Mouse (Mus musculus) hindbrain, embryonic 11.5 days (tissue): ENCODE data around the gene Dram1. TPM values are rescaled to one million over a fixed set of nuclear protein-coding genes. Genes with fewer than 3 reads are reported as not detected.

Experiments
- ATAC-seq: fragments of 200-750 bp; cut with Nextera tagmentation; 2 replicates; pipeline ENCODE4 v1.8.0; 2017; ENCODE audit warnings: mild to moderate bottlenecking, moderate TSS enrichment, moderate library complexity; ENCODE audit not compliant: low FRiP score
- DNase-seq: peaks from one replicate; pipeline ENCODE4 v3.0.0-alpha.2; 2015; ENCODE audit warnings: low spot score
- H3K27ac ChIP-seq: fragments of 300-500 bp; sonication (generic); 2 replicates; pipeline ENCODE4 v1.5.1; 2014; ENCODE audit warnings: mild to moderate bottlenecking, low read depth, low read length
- H3K27me3 ChIP-seq: fragments of 300-500 bp; sonication (generic); 2 replicates; pipeline ENCODE4 v1.6.1; 2014; ENCODE audit warnings: mild to moderate bottlenecking, low read length, moderate library complexity, mixed read lengths; ENCODE audit not compliant: control insufficient read depth, insufficient read depth
- H3K36me3 ChIP-seq: fragments of 300-500 bp; sonication (generic); 2 replicates; pipeline ENCODE4 v1.6.1; 2014; ENCODE audit warnings: mild to moderate bottlenecking, low read length, moderate library complexity, mixed read lengths; ENCODE audit not compliant: control insufficient read depth, insufficient read depth
- H3K4me1 ChIP-seq: fragments of 300-500 bp; sonication (generic); replicated peaks from 2 replicates; pipeline ENCODE4 v1.6.1; 2014; ENCODE audit warnings: low read length, mixed read lengths; ENCODE audit not compliant: control insufficient read depth, insufficient read depth
- H3K4me2 ChIP-seq: fragments of 300-500 bp; sonication (generic); replicated peaks from 2 replicates; pipeline ENCODE4 v1.6.1; 2014; ENCODE audit warnings: mild to moderate bottlenecking, low read depth, low read length
- H3K4me3 ChIP-seq: fragments of 300-500 bp; sonication (generic); 2 replicates; pipeline ENCODE4 v1.5.1; 2014; ENCODE audit warnings: low read depth, low read length
- H3K9ac ChIP-seq: fragments of 300-500 bp; sonication (generic); 2 replicates; pipeline ENCODE4 v1.6.1; 2014; ENCODE audit warnings: low read depth, low read length
- H3K9me3 ChIP-seq: fragments of 300-500 bp; sonication (generic); 2 replicates; pipeline ENCODE4 v1.6.1; 2016; ENCODE audit warnings: low read length; ENCODE audit not compliant: control insufficient read depth
- WGBS: fragments of 180-500 bp; shearing (Covaris S2); extraction: QIAGEN DNeasy Blood & Tissue Kit; methylation state at CpG from one replicate; pipeline ENCODE4 v1.1.7; 2014; 5-methylcytosine and 5-hydroxymethylcytosine counted together
- polyA plus RNA-seq: library from polyadenylated mRNA; unstranded; fragments of >200 nt; fragmentation: Nextera tagmentation; extraction: Ambion mirVana; gene quantifications from 2 replicates; pipeline ENCODE4 v1.2.1, GENCODE M21; 2014

Dram1 gene
- polyA plus RNA-seq, 1 experiment from 2014 or later, result 1.0 TPM

DNA sequence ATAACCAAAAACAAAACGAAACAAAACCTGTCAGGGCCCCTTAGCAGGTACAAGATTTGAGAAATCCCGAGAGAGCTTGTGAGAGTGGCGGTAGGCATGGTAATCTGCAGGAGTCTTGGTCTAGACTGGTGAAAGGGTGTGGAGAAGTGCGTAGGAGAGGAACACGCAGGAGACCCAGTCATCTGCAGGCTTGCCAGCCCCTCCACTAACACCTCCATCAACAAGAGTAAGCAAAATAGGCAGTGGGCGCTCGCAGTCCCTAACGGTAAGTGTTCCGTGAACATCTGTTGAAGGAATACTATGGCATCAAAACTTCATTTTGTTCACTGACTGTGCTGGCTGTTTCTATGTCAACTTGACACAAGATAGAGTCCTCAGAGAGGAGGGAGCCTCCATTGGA, 12.6 kb upstream of the Dram1 start:
- ATAC-seq (no peak), DNase-seq (no peak)
- Histone ChIP-seq H3K4me2 (no peak overlapping the region), H3K27me3 (no peaks in the 10 kb centered on the region), H3K4me1 (no peaks in the 10 kb centered on the region), H3K9me3 (no peaks in the 10 kb centered on the region), H3K4me3 (no peak overlapping the region), H3K27ac (no peak overlapping the region), H3K9ac (no peak overlapping the region), H3K36me3 (no peaks in the 10 kb centered on the region)
- WGBS, result 95% methylated on average over 9 of the region's 9 CpGs

DNA sequence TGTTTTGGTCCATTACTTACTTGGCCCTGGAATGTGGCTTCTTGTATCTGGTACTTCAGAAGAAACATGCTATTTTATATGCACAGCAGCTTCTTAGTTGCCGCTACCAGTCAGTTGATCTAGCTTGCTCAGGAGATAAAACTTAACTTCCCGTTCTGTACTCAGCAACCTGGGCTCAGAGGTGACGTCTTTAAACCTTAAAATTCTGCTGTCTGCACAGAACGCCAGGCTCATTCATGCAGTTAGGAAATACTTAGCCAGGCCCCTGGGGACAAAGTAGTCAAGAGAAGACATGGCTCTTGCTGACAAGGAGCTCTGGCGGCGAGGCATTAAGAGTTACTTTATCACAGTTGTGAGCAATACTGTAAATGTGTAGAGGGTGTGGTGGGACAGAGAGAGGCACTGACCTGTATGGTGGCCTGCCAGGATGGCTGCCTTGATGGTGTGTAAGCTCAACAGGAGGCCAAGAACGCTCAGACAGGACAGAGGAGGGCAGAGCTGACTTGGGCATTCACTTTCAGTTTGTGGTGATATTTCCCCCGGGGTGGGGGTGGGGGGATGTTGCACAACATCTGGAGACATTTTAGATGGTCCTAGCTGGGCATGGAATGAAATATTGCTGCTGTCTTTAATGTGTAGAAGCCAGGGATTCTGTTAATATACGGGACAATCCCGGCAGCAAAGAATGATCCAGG, 11.4 kb upstream of the Dram1 start:
- H3K4me1 ChIP-seq, result no peaks in the 10 kb centered on the region
- 63% methylated on average over 10 of the region's 10 CpGs for WGBS
- H3K27ac ChIP-seq, result no peak overlapping the region
- no peaks in the 10 kb centered on the region for H3K9me3 ChIP-seq
- H3K9ac ChIP-seq, result no peak overlapping the region
- no peaks in the 10 kb centered on the region for H3K36me3 ChIP-seq
- no peak overlapping the region for H3K4me2 ChIP-seq
- no peak overlapping the region for H3K4me3 ChIP-seq
- no peak for DNase-seq
- no peaks in the 10 kb centered on the region for H3K27me3 ChIP-seq
- ATAC-seq, result no peak

GRCm38 (mm10) chr10:88389576-88389975, 10.7 kb upstream of the Dram1 start:
- no peak overlapping the region for H3K27ac ChIP-seq
- H3K9me3 ChIP-seq, result no peaks in the 10 kb centered on the region
- DNase-seq (no peak), ATAC-seq (no peak)
- H3K4me1 ChIP-seq, result no peaks in the 10 kb centered on the region
- no peak overlapping the region for H3K4me3 ChIP-seq
- H3K27me3 ChIP-seq, result no peaks in the 10 kb centered on the region
- no peak overlapping the region for H3K4me2 ChIP-seq
- WGBS, result 61% methylated on average over 4 of the region's 4 CpGs
- no peaks in the 10 kb centered on the region for H3K36me3 ChIP-seq
- H3K9ac ChIP-seq, result no peak overlapping the region

- no peaks in the 10 kb centered on the region for H3K9me3 ChIP-seq
- ATAC-seq (no peak), DNase-seq (no peak)
- H3K4me1 ChIP-seq, result no peaks in the 10 kb centered on the region
- WGBS, result 83% methylated on average over 6 of the region's 6 CpGs
- H3K27ac ChIP-seq, result no peak overlapping the region
- no peak overlapping the region for H3K4me2 ChIP-seq
- no peaks in the 10 kb centered on the region for H3K27me3 ChIP-seq
- no peaks in the 10 kb centered on the region for H3K36me3 ChIP-seq
- no peak overlapping the region for H3K4me3 ChIP-seq
- no peak overlapping the region for H3K9ac ChIP-seq
Measured at GRCm38 (mm10) chr10:88386251-88386650, 7.4 kb upstream of the Dram1 start.

- no peaks in the 10 kb centered on the region for H3K27me3 ChIP-seq
- WGBS, result 87% methylated on average over 6 of the region's 6 CpGs
- H3K4me2 ChIP-seq, result no peak overlapping the region
- no peak for DNase-seq
- H3K4me1 ChIP-seq, result no peaks in the 10 kb centered on the region
- H3K9ac ChIP-seq, result no peak overlapping the region
- H3K36me3 ChIP-seq, result no peaks in the 10 kb centered on the region
- H3K9me3 ChIP-seq, result no peaks in the 10 kb centered on the region
- no peak overlapping the region for H3K27ac ChIP-seq
- no peak overlapping the region for H3K4me3 ChIP-seq
- no peak for ATAC-seq
Measured at GRCm38 (mm10) chr10:88385758-88386157, 6.9 kb upstream of the Dram1 start.

DNA sequence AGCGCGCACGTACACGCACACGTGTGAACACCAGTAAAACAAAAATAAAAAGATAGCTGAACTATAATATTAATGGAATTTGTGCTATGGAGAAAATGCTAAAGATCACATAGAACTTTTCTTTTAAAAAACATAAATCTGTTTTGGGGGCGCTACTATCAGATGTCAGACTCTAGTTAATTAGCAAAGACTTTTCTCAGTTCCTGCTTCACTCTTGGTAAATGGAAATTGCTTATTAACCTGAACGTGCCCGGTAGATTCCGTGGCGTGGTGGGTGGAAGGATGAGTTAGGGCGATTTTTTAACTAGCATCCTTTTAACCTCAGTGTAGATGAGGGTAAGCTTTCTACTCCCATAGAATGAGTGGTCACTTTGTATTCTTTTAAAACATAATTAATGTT, 6.4 kb upstream of the Dram1 start:
- Histone ChIP-seq H3K4me1 (no peaks in the 10 kb centered on the region), H3K27me3 (no peaks in the 10 kb centered on the region), H3K4me2 (no peak overlapping the region), H3K27ac (no peak overlapping the region), H3K36me3 (no peaks in the 10 kb centered on the region), H3K9me3 (no peaks in the 10 kb centered on the region), H3K4me3 (no peak overlapping the region), H3K9ac (no peak overlapping the region)
- ATAC-seq (no peak), DNase-seq (no peak)
- 95% methylated on average over 11 of the region's 11 CpGs for WGBS

DNA sequence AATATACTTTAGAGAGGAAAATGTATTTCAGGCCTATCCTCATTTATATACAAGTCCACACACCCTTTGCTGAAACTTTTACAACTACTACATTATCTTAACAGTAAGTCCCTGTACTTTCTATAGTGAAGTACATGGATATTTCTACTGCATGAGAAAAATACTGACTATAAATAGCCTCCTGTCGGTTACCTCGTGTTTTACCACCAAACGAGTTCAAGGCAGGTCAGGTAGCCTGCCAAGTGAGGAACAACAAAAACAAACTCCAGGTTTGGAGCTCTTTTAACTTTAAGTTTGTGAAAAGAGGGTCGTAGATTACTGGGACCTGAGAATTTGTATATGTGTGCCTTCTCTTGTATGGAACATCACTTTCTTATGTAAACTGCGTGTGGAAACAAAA, 5.2 kb upstream of the Dram1 start:
- H3K9ac ChIP-seq, result no peak overlapping the region
- no peak overlapping the region for H3K27ac ChIP-seq
- H3K27me3 ChIP-seq, result no peaks in the 10 kb centered on the region
- DNase-seq, result no peak
- H3K36me3 ChIP-seq, result no peaks in the 10 kb centered on the region
- no peak for ATAC-seq
- no peak overlapping the region for H3K4me3 ChIP-seq
- H3K4me1 ChIP-seq, result no peaks in the 10 kb centered on the region
- WGBS, result 69% methylated on average over 5 of the region's 5 CpGs
- H3K4me2 ChIP-seq, result no peak overlapping the region
- H3K9me3 ChIP-seq, result no peaks in the 10 kb centered on the region

DNA sequence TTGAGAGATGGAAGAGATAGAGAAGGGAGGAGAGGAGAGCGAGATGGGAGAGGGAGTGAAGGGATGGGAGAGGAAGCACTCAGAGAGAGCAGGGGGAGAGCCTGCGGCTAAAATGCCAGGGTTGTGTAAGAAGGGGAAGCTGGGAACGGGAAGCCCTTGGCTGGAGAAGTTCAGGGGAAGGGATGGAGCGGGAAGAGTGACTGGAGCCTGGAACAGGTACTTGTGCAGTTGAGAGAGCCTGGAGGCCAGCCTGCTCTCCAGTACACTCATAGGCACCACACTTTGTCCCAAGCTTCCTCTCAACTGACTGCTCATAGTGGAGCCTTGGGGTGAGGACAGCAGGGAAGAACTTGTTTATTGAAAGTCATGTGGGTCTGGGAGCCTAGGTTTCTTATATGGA, 4.6 kb upstream of the Dram1 start:
- no peaks in the 10 kb centered on the region for H3K36me3 ChIP-seq
- H3K4me3 ChIP-seq, result no peak overlapping the region
- ATAC-seq, result no peak
- no peak overlapping the region for H3K4me2 ChIP-seq
- no peak for DNase-seq
- no peaks in the 10 kb centered on the region for H3K9me3 ChIP-seq
- no peak overlapping the region for H3K27ac ChIP-seq
- H3K27me3 ChIP-seq, result no peaks in the 10 kb centered on the region
- H3K4me1 ChIP-seq, result no peaks in the 10 kb centered on the region
- WGBS, result 85% methylated on average over 4 of the region's 4 CpGs
- no peak overlapping the region for H3K9ac ChIP-seq

DNA sequence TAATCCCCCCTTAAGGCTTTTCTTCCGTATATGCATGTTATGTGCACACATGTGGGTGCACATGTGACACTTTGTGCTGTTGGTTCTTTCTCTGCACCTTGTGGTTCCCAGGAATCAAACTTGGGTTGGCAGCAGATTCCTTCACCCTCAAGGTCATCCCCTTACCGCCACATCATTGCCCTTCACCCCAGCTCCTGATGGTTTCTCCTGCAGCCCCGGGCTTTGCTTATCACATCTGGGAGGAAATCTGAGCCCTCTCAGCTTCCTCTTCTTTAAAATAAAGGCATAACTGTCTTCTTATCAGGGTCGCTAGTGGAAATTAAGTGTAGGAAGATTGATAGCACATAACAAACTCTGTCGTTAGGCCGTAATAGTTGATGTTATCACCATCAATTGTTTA, 3.1 kb upstream of the Dram1 start:
- H3K9ac ChIP-seq, result no peak overlapping the region
- no peak overlapping the region for H3K4me3 ChIP-seq
- no peak overlapping the region for H3K4me2 ChIP-seq
- 85% methylated on average over 6 of the region's 6 CpGs for WGBS
- no peaks in the 10 kb centered on the region for H3K27me3 ChIP-seq
- H3K4me1 ChIP-seq, result no peaks in the 10 kb centered on the region
- ATAC-seq, result no peak
- no peaks in the 10 kb centered on the region for H3K9me3 ChIP-seq
- no peak overlapping the region for H3K27ac ChIP-seq
- DNase-seq, result no peak
- no peaks in the 10 kb centered on the region for H3K36me3 ChIP-seq
